Mouse (Mus musculus): Measurements from ENCODE around the gene Atp6v0e2. TPM values are rescaled to one million over a fixed set of nuclear protein-coding genes. Genes with fewer than 3 reads are reported as not detected.

Atp6v0e2 gene
- polyA plus RNA-seq, 1 experiment from 2014 or later, result 2.3 TPM

DNA sequence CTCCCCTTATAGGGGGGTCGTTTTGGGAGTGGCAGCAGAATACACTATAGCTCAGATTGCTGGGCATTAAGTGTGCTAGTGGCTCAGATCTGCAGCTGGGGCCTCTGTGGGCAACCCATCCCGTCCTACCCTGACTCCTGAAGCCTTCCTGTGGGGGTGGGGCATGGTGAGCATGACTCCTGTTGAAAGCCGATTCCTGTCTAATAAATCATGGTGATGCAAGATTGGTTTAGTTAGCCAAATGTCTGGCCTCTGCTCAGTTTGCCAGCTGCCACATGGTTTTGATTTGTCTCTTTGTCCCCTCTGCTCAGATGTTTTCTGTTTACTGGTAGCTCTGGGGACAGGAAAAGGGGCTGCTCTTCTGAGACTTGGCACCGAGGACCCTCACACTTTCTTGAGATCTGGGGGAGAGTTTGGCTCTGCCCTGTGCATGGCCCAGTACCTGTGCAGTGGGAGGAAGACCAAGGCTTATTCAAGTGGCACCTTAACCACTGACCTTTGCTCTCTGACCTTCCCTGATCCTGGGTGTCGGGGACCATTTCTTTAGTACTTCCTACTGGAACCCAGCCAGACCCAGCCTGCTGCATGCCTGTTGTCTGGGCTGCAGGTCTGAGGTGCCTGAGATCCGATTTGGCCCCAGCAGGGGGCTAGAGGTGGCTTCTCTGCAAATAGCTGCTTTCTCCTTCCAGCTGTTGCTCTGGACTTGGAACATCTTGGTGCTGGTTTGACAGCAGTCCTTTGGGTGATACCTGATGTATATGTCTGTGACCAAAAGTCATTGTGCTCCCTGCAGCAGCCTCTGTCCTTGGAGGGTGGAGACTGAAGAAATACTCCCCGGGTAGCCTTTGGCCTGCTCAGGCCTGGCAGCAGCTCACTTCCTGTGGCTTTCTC lies 4.4 kb downstream of the Atp6v0e2 start:
- Histone ChIP-seq H3K9me3 (replicated peaks) (no peaks in the 10 kb centered on the region), H3K4me3 (no peak overlapping the region), H3K36me3 (no peaks in the 10 kb centered on the region), H3K4me2 (no peak overlapping the region), H3K27ac (no peak overlapping the region), H3K27me3 (replicated peaks) (peaks cover 12% of the 10 kb centered on the region; the same call in 1 of the 2 replicates), H3K4me1 (0 out of 2 replicates have a peak, but pooled peaks cover 16% of the 10 kb centered on the region), H3K9ac (no peak overlapping the region)
- 36% methylated on average over 7 of the region's 7 CpGs for WGBS (ENCODE audit: insufficient replicate concordance)
- no peak for ATAC-seq

DNA sequence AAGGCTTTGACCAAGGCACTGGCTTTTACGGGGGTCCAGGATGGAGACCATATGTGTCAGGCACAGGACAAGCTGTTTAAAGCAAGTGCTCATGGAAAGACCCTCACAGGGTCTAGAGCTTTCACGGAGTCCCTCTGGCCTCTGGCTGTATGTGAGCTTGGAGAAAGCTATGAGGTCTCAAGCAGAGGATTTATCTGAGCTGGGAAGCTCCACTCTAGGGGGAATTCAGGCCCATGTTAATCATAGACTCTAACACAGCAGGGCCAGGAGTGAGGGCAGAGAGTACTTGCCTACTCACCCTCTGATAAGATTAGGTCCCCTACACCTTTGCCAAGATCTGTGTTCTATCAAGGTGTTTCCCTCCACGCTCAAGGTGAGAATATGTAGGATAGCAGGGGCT lies 5.2 kb downstream of the Atp6v0e2 start:
- H3K4me2 ChIP-seq, result no peak overlapping the region
- 0 out of 2 replicates have a peak, but pooled peaks cover 10% of the 10 kb centered on the region for H3K4me1 ChIP-seq
- no peak for ATAC-seq
- H3K27me3 ChIP-seq (replicated peaks), result peaks cover 4% of the 10 kb centered on the region; the same call in 1 of the 2 replicates
- no peaks in the 10 kb centered on the region for H3K36me3 ChIP-seq
- no peak overlapping the region for H3K9ac ChIP-seq
- H3K4me3 ChIP-seq, result no peak overlapping the region
- no peaks in the 10 kb centered on the region for H3K9me3 ChIP-seq (replicated peaks)
- 58% methylated on average over 3 of the region's 3 CpGs for WGBS (ENCODE audit: insufficient replicate concordance)
- no peak overlapping the region for H3K27ac ChIP-seq

DNA sequence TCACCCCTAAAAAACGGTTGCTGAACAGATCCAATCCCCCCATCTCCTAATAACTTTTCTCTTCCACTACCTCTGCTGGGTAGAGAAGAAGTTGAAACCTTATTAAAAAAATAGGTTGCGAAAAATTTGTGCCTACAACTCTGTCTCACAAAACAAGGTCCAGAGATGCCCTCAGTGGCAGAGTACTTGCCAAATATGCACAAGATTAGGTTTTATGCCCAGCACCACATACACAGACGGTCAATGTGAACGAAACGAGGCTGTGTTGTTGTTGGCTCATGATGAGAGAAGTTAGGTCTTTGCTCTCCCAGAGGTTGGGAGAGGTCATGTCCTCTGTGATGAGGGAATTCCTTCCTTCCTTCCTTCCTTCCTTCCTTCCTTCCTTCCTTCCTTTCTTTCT lies 7.8 kb downstream of the Atp6v0e2 start:
- H3K4me2 ChIP-seq, result no peak overlapping the region
- no peaks in the 10 kb centered on the region for H3K9me3 ChIP-seq (replicated peaks)
- H3K4me3 ChIP-seq, result no peak overlapping the region
- no peak overlapping the region for H3K9ac ChIP-seq
- no peaks in the 10 kb centered on the region for H3K36me3 ChIP-seq
- no peak for ATAC-seq
- no peaks in the 10 kb centered on the region for H3K27me3 ChIP-seq (replicated peaks)
- 0 out of 2 replicates have a peak, but pooled peaks cover 10% of the 10 kb centered on the region for H3K4me1 ChIP-seq
- no peak overlapping the region for H3K27ac ChIP-seq
- WGBS (ENCODE audit: insufficient replicate concordance), result 61% methylated on average over 5 of the region's 5 CpGs

DNA sequence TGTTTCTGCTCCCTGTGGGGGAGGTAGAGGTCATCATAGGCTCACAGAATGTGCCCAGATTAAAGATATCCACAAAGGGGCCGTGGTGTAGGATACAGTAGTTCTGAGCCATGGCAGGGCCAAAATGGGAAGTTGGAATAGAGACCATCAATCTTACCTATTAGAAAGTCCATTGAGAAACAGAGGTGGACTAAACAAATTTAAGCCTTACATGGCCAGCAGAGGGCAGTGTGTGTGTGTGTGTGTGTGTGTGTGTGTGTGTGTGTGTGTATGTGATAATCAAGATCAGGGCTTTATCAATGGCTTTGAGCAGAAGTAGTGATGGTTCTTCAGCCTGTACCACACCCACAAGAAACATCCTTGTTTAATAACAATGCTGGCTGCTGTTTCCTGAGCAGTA lies 8.9 kb downstream of the Atp6v0e2 start:
- no peaks in the 10 kb centered on the region for H3K9me3 ChIP-seq (replicated peaks)
- no peak overlapping the region for H3K9ac ChIP-seq
- H3K27me3 ChIP-seq (replicated peaks), result no peaks in the 10 kb centered on the region
- H3K4me1 ChIP-seq, result 0 out of 2 replicates have a peak, but pooled peaks cover 10% of the 10 kb centered on the region
- no peaks in the 10 kb centered on the region for H3K36me3 ChIP-seq
- WGBS (ENCODE audit: insufficient replicate concordance), result 17% methylated on average over 1 of the region's 1 CpGs
- ATAC-seq, result no peak
- no peak overlapping the region for H3K4me3 ChIP-seq
- no peak overlapping the region for H3K27ac ChIP-seq
- no peak overlapping the region for H3K4me2 ChIP-seq

DNA sequence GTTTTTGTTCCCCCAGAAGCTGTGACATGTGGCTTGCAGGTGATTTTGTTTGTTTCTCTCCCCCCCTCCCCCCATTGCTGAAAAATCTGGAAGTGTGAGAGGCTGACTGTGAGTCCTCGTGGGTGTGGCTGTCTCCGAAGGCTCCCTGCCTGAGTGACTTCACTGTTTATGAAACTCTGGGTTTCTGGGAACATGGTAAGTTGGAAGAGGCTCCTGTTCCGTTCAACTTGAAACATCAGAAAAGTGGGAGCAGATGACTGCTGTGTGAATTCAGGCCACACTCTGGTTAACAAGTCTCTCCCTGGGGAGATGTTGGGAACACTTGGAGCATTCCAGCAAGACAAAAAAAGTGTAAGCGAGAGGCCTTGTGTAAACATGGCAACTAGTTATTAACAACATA lies 9.4 kb downstream of the Atp6v0e2 start:
- no peak for ATAC-seq
- WGBS (ENCODE audit: insufficient replicate concordance), result 57% methylated on average over 4 of the region's 4 CpGs
- no peaks in the 10 kb centered on the region for H3K27me3 ChIP-seq (replicated peaks)

DNA sequence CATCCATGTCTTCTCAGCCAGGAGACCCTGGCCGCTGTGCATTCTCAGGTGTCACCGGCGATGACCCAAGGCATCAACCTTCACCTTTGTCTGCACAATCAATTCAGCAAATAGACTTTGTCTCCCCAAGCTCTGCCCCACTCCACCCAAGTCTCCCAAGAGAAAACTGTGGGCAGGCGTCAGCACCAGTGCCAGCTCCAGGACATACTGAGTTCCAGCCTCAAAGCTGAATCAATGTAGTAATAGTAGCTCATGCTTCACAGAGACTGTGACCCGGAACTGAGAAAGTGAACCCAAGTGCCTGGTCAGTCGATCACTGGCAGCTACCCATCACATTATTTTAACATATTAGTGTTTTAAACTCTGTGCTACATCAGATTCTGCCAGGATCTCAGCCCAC lies 10.9 kb downstream of the Atp6v0e2 start:
- H3K9me3 ChIP-seq (replicated peaks), result no peaks in the 10 kb centered on the region
- H3K4me1 ChIP-seq, result 0 out of 2 replicates have a peak, but pooled peaks cover 10% of the 10 kb centered on the region
- H3K36me3 ChIP-seq, result no peaks in the 10 kb centered on the region
- no peak for ATAC-seq
- H3K4me3 ChIP-seq, result no peak overlapping the region
- no peak overlapping the region for H3K9ac ChIP-seq
- no peak overlapping the region for H3K27ac ChIP-seq
- H3K27me3 ChIP-seq (replicated peaks), result no peaks in the 10 kb centered on the region
- 63% methylated on average over 6 of the region's 6 CpGs for WGBS (ENCODE audit: insufficient replicate concordance)
- no peak overlapping the region for H3K4me2 ChIP-seq

More for the DNA sequence above, 9.4 kb downstream of the Atp6v0e2 start:
- H3K4me2 ChIP-seq, result no peak overlapping the region
- no peaks in the 10 kb centered on the region for H3K36me3 ChIP-seq
- no peak overlapping the region for H3K27ac ChIP-seq
- no peaks in the 10 kb centered on the region for H3K9me3 ChIP-seq (replicated peaks)
- H3K9ac ChIP-seq, result no peak overlapping the region
- 0 out of 2 replicates have a peak, but pooled peaks cover 10% of the 10 kb centered on the region for H3K4me1 ChIP-seq
- no peak overlapping the region for H3K4me3 ChIP-seq

DNA sequence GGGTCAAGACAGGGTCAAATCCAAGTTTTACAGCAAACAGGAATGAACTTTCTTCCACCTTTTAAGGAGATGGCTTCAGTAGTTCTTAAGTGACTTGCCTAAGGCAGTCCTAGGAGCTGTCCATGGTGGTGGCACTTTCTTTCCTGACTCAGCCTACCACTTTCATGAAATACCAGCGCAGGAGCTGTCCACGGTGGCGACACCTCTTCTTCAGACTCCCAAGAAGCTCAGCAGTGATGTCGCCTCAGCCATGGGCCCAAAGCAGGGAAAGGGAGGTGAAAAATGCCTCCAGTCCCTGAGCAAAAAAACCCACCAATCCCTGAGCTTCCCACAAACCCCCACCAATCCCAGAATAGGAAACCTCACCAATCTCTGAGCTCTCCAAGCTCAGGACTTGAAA lies 15.5 kb downstream of the Atp6v0e2 start:
- no peak overlapping the region for H3K9ac ChIP-seq
- no peak overlapping the region for H3K27ac ChIP-seq
- ATAC-seq, result no peak
- peaks cover 3% of the 10 kb centered on the region; the same call in 1 of the 2 replicates for H3K36me3 ChIP-seq
- H3K4me2 ChIP-seq, result no peak overlapping the region
- no peaks in the 10 kb centered on the region for H3K27me3 ChIP-seq (replicated peaks)
- WGBS (ENCODE audit: insufficient replicate concordance), result 15% methylated on average over 4 of the region's 4 CpGs
- H3K4me1 ChIP-seq, result peaks cover 19% of the 10 kb centered on the region
- H3K4me3 ChIP-seq, result no peak overlapping the region
- H3K9me3 ChIP-seq (replicated peaks), result no peaks in the 10 kb centered on the region

DNA sequence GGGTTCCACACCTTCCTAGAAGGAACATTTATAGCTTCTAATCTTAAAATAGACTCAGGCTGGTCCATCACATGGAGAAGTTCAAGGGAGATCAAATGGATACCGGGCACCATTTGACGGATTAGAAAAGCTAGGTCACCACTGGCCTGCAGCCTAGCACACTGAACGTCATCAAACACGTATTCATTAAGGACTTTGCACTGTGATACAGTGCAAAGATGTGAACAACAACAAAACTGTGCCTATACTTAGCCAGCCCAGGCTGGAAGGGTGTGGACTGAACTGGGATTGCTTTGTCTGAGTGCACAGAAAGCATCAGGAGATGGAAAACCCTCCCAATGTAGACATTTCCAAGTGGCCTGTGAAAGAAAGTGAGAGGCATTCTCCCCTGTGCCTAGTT lies 16.4 kb downstream of the Atp6v0e2 start:
- Histone ChIP-seq H3K9me3 (replicated peaks) (no peaks in the 10 kb centered on the region), H3K27ac (no peak overlapping the region), H3K4me3 (peak overlapping the region; percentile 56; the same call in 1 of the 2 replicates), H3K27me3 (replicated peaks) (no peaks in the 10 kb centered on the region), H3K4me2 (peak overlapping the region; percentile 72), H3K9ac (no peak overlapping the region), H3K4me1 (peaks cover 16% of the 10 kb centered on the region), H3K36me3 (peaks cover 3% of the 10 kb centered on the region; the same call in 1 of the 2 replicates)
- WGBS (ENCODE audit: insufficient replicate concordance), result 73% methylated on average over 4 of the region's 4 CpGs
- ATAC-seq, result no peak

DNA sequence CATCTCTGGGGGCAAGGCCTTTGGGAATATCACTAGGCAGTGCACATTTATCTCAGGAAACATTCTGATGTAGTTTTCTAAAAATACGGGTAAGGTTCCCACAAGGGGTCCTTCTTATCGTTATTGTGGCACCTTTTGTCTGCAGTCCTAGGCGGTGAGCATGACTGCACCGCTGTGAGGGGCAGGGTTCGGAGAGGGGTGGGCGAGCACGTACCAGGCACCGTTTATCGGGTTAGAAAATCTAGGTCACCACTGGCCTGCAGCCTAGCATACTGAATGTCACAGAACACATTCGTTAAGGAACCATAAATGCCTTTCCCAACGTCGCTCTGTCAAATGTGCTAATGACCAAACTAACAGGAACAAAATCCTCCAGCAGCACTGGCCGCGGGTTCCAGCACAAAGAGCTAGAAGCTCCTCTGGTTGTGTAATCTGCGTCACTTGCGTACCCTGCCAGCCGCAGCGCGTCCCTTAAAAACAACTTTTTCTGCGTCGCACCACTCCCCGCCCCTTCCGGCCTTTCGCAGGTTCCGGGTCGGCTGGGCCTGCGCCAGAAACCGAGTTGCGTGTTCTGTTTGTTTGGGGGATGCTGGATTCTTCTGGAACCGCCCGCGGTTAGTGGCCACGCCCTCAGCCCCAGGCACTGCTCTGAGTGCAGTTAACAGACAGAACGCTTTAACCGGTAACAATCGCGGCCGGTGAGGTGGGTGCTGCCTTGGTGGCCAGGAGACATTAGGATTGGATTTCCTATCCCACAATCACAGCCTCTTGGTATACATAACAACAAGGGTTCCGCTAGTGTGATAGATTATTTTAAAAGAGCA lies 17.1 kb downstream of the Atp6v0e2 start, which contains the start of gene Lrrc61:
Gene Lrrc61 (plus strand): TSS at position 517 of the 824 bp plus-strand sequence.
- peak within 1 kb of the TSS; percentile 72 for H3K4me2 ChIP-seq
- H3K36me3 ChIP-seq, result peaks cover 3% of the 10 kb centered on the region; the same call in 1 of the 2 replicates
- peaks cover 16% of the 10 kb centered on the region for H3K4me1 ChIP-seq
- peak within 1 kb of the TSS; percentile 61 for H3K9ac ChIP-seq
- H3K4me3 ChIP-seq, result peak within 1 kb of the TSS; percentile 56
- no peaks in the 10 kb centered on the region for H3K9me3 ChIP-seq (replicated peaks)
- 2% methylated on average over 39 of the region's 39 CpGs for WGBS (ENCODE audit: insufficient replicate concordance)
- ATAC-seq, result peak; percentile 87
- no peaks in the 10 kb centered on the region for H3K27me3 ChIP-seq (replicated peaks)
- peak within 1 kb of the TSS; percentile 83 for H3K27ac ChIP-seq

DNA sequence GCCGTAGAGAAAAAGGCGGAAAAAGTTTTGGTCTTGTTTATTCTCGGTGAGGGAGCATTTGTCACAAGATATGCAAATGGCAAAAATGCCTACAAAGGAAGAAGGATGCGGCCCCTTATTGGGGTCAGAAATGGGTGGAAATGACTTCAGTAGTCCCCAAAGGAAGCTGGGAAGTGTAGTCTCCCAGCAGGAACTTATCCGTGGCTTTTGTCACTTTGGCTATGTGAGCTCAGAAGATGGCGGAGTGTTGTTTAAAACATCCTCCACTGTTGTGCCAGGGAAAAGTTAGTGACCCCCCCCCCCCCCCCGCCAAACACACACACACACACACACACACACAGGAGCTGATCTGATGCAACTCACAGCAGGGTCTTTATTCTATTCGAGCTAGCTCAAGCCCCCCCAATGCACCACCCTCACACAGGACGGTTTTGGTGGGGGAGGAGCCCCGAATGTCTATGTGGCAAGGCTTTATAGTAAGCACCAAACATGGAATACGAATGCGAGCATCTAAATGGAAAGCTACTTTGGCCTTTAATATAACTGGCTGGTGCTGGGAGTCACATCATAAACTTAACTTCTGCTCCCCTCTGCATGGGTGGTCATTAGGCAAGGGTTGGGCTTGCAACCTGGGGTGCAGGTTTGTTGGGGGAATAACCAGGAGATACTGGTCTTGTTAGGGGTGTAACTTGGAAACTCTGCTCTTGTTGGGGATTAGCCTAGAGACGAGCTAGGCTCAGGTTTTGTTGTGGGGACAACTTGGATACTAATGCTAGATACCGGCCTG lies 17.9 kb downstream of the Atp6v0e2 start:
- Histone ChIP-seq H3K9ac (peak overlapping the region; percentile 61), H3K36me3 (peaks cover 3% of the 10 kb centered on the region; the same call in 1 of the 2 replicates), H3K27ac (peak overlapping the region; percentile 83), H3K27me3 (replicated peaks) (no peaks in the 10 kb centered on the region), H3K9me3 (replicated peaks) (no peaks in the 10 kb centered on the region), H3K4me1 (peaks cover 16% of the 10 kb centered on the region), H3K4me2 (peak overlapping the region; percentile 72), H3K4me3 (peak overlapping the region; percentile 56)
- WGBS (ENCODE audit: insufficient replicate concordance), result 30% methylated on average over 14 of the region's 14 CpGs
- peak; percentile 59 for ATAC-seq

DNA sequence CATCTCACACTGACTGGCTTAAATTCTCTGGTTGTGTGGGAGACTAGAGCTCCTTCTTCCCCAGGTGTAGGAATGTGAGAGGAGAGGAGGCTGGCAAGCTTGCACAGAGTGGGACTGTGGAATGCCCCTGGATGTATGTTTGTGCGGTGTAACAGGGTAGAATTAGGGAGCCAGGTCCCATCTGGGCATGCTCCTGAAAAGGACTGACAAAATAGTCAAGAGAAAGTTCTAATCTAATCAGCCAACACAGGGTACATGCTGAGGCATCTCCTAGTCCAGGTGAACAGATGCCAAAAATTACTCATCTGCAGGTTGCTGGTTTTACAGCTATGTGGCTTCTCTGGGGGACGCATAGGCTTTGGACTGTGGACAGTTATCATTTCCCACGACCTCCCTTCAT lies 18.5 kb downstream of the Atp6v0e2 start:
- WGBS (ENCODE audit: insufficient replicate concordance), result 72% methylated on average over 3 of the region's 3 CpGs
- peaks cover 16% of the 10 kb centered on the region for H3K4me1 ChIP-seq
- no peaks in the 10 kb centered on the region for H3K9me3 ChIP-seq (replicated peaks)
- H3K27me3 ChIP-seq (replicated peaks), result no peaks in the 10 kb centered on the region
- H3K9ac ChIP-seq, result no peak overlapping the region
- H3K36me3 ChIP-seq, result peaks cover 3% of the 10 kb centered on the region; the same call in 1 of the 2 replicates
- no peak overlapping the region for H3K4me2 ChIP-seq
- ATAC-seq, result no peak
- H3K4me3 ChIP-seq, result no peak overlapping the region
- no peak overlapping the region for H3K27ac ChIP-seq

Measured in liver, embryonic 12.5 days (tissue).